Mouse (Mus musculus) E14TG2a.4 (cell line): Measurements from ENCODE around the gene Sapcd2.

Experiments used
- CTCF ChIP-seq: conservative IDR thresholded peaks from 2 replicates; pipeline ENCODE4 v1.5.1; 2014; ENCODE audit warnings: low read length
- NANOG ChIP-seq: IDR thresholded peaks from 2 replicates; pipeline ENCODE4 v1.6.1; 2014; ENCODE audit warnings: borderline replicate concordance, low read length, mixed read lengths
- POU5F1 ChIP-seq: IDR thresholded peaks from 2 replicates; pipeline ENCODE4 v1.6.1; 2014; ENCODE audit warnings: low read length, borderline replicate concordance

- TF ChIP-seq CTCF = no peak
- TF ChIP-seq POU5F1 = no peak
- TF ChIP-seq NANOG = no peak
These were observed 7.4 kb upstream of the Sapcd2 start for GRCm38 (mm10) chr2:25364761-25365090.
